In the genomic region with DNA sequence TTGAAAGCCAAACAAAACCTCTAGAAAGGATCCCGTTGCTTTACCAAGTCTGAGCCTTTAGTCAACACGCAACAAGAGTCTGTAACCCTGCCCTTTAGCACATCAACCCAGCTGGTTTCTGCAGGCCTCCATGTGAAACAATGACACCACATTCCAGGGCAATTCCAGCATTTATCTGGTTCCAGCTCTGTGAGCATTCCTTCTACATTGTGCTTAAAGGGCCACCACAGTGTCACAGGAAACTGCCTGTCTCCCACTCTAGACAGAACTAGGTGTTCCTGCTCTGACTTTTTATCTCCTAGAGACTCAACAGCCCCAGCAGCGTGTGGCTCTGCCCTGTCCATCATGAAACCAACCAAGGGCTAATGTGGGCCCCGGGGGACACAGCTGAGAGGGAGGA, we compare ENCODE assay signal across 15 mouse cellular contexts. TPM values are rescaled to one million over a fixed set of nuclear protein-coding genes. Genes with fewer than 3 reads are reported as not detected.
A peak's percentile ranks its signal among the peaks of the same experiment; 100 is the strongest.
DNase-seq lines count a peak whose midpoint lies in the region; ATAC-seq lines count a peak whose summit lies in the region.
"Had no signal": no experiment of that assay in that cellular context is flagged by ENCODE, and none has a peak within 500 bp of the region (broad histone marks: within the 10 kb centered on the region; RNA-seq: fewer than 3 reads in every experiment).

No protein-coding gene starts in this region.

- no peak overlapping the region for H3K4me3 ChIP-seq in heart, embryonic 11.5 days (ENCODE audit: low read depth, low read length)
- H3K4me3 ChIP-seq in liver, embryonic 13.5 days (replicated peaks), result no peak overlapping the region
- H3K4me3 ChIP-seq: intestine, embryonic 15.5 days; midbrain, embryonic 13.5 days; neural tube, embryonic 15.5 days had no signal

- H3K4me1 ChIP-seq in heart, embryonic 11.5 days (ENCODE audit: control insufficient read depth, insufficient read depth, low read length), result peaks cover 11% of the 10 kb centered on the region
- peaks cover 20% of the 10 kb centered on the region for H3K4me1 ChIP-seq in liver, embryonic 13.5 days (replicated peaks)
- H3K4me1 ChIP-seq: intestine, embryonic 15.5 days had no signal

- H3K9ac ChIP-seq in heart, embryonic 11.5 days (ENCODE audit: low read depth, low read length), result no peak overlapping the region
- H3K9ac ChIP-seq in liver, embryonic 13.5 days, result no peak overlapping the region
- H3K9ac ChIP-seq: intestine, embryonic 15.5 days; midbrain, embryonic 13.5 days; neural tube, embryonic 15.5 days had no signal

- no peak overlapping the region for H3K27ac ChIP-seq in heart, embryonic 11.5 days (ENCODE audit: low read depth, low read length)
- H3K27ac ChIP-seq in liver, embryonic 13.5 days, result peak overlapping the region; percentile 34; the same call in 1 of the 2 replicates
- H3K27ac ChIP-seq: intestine, embryonic 15.5 days; midbrain, embryonic 13.5 days; neural tube, embryonic 15.5 days had no signal

- no peaks in the 10 kb centered on the region for H3K9me3 ChIP-seq in heart, embryonic 11.5 days (replicated peaks; ENCODE audit: control insufficient read depth, low read length)
- H3K9me3 ChIP-seq in liver, embryonic 13.5 days (replicated peaks), result no peaks in the 10 kb centered on the region
- H3K9me3 ChIP-seq: intestine, embryonic 15.5 days; midbrain, embryonic 13.5 days; neural tube, embryonic 15.5 days had no signal

- H3K27me3 ChIP-seq in heart, embryonic 11.5 days (ENCODE audit: control insufficient read depth, insufficient read depth, low read length), result no peaks in the 10 kb centered on the region
- H3K27me3 ChIP-seq in liver, embryonic 13.5 days, result no peaks in the 10 kb centered on the region
- H3K27me3 ChIP-seq: intestine, embryonic 15.5 days; midbrain, embryonic 13.5 days; neural tube, embryonic 15.5 days had no signal

- 0 out of 2 replicates have a peak, but pooled peaks have one; percentile 49 for ATAC-seq in heart, embryonic 11.5 days (replicated peaks; ENCODE audit: insufficient number of reproducible peaks, low FRiP score, low TSS enrichment)
- ATAC-seq in liver, embryonic 13.5 days (ENCODE audit: low read depth), result peak; percentile 43
- ATAC-seq: intestine, embryonic 15.5 days; midbrain, embryonic 13.5 days had no signal

- H3K36me3 ChIP-seq in heart, embryonic 11.5 days (ENCODE audit: control insufficient read depth, insufficient read depth, low read length), result no peaks in the 10 kb centered on the region
- H3K36me3 ChIP-seq in liver, embryonic 13.5 days, result no peaks in the 10 kb centered on the region
- H3K36me3 ChIP-seq: intestine, embryonic 15.5 days; midbrain, embryonic 13.5 days; neural tube, embryonic 15.5 days had no signal

- no peak for DNase-seq in heart, adult 8-10 months (ENCODE audit: low spot score)
- peak; percentile 20 for DNase-seq in kidney, postnatal 14 days
- no peak for DNase-seq in kidney, adult 9 months
- DNase-seq in R1 (ENCODE audit: low read depth, low spot score), result peak; percentile 33
- DNase-seq in liver, embryonic 13.5 days, result no peak
- no peak for DNase-seq in left cerebral cortex, adult 9 months (ENCODE audit: low spot score in 2 of 2)
- no peak for DNase-seq in layer of hippocampus, adult 11-12 months (ENCODE audit: low spot score)
- DNase-seq: cerebellum, postnatal 14 days; gastrocnemius, postnatal 36 days; right cerebral cortex, postnatal 4 days had no signal

- 13% methylated on average over 4 of the region's 4 CpGs for WGBS in heart, embryonic 11.5 days (ENCODE audit: insufficient replicate concordance)
- WGBS in liver, embryonic 13.5 days (ENCODE audit: insufficient replicate concordance), result 26% methylated on average over 4 of the region's 4 CpGs

- no peak overlapping the region for H3K4me2 ChIP-seq in heart, embryonic 11.5 days
- H3K4me2 ChIP-seq in liver, embryonic 13.5 days, result no peak overlapping the region
- H3K4me2 ChIP-seq: midbrain, embryonic 13.5 days had no signal

RNA-seq across cellular contexts. Expression of gene Cass4, which starts 19.7 kb away (rescaled TPM):
- polyA plus RNA-seq in heart, embryonic 11.5 days (2014; fragmentation: Nextera tagmentation; extraction: Ambion mirVana), result 0.89 and 0.94 TPM in 2 replicates
- under 1 TPM; 0.09 to 0.53 (median 0.35) TPM for total RNA-seq in heart, adult 8-10 months (2022)
- 0.61 and 0.78 TPM in 2 replicates for polyA plus RNA-seq in liver, embryonic 13.5 days (2015; fragmentation: Nextera tagmentation; extraction: Ambion mirVana)

RNA-seq across cellular contexts. Expression of gene Rtf2, which starts 27.1 kb away (rescaled TPM):
- polyA plus RNA-seq in heart, embryonic 11.5 days (2014; fragmentation: Nextera tagmentation; extraction: Ambion mirVana), result 52.1 and 55.7 TPM in 2 replicates
- 10 to 100 TPM; 30.2 to 38.1 (median 31.4) TPM for total RNA-seq in heart, adult 8-10 months (2022)
- polyA plus RNA-seq in liver, embryonic 13.5 days (2015; fragmentation: Nextera tagmentation; extraction: Ambion mirVana), result 48.8 and 54.4 TPM in 2 replicates

RNA-seq across cellular contexts. Expression of gene Cstf1, which starts 42.8 kb away (rescaled TPM):
- 34.4 and 34.6 TPM in 2 replicates for polyA plus RNA-seq in heart, embryonic 11.5 days (2014; fragmentation: Nextera tagmentation; extraction: Ambion mirVana)
- 10 to 100 TPM; 15.6 to 18.9 (median 17.9) TPM for total RNA-seq in heart, adult 8-10 months (2022)
- polyA plus RNA-seq in liver, embryonic 13.5 days (2015; fragmentation: Nextera tagmentation; extraction: Ambion mirVana), result 25.0 and 31.4 TPM in 2 replicates

RNA-seq across cellular contexts. Expression of gene Aurka, which starts 42.9 kb away (rescaled TPM):
- 112 and 115 TPM in 2 replicates for polyA plus RNA-seq in heart, embryonic 11.5 days (2014; fragmentation: Nextera tagmentation; extraction: Ambion mirVana)
- total RNA-seq in heart, adult 8-10 months (2022), result 1 to 10 TPM in 2 of 4 experiments, under 1 TPM in 2; 0.53 to 1.6 (median 0.83) TPM
- 142 and 172 TPM in 2 replicates for polyA plus RNA-seq in liver, embryonic 13.5 days (2015; fragmentation: Nextera tagmentation; extraction: Ambion mirVana)

RNA-seq across cellular contexts. Expression of gene Gcnt7, which starts 45.1 kb away (rescaled TPM):
- 0.80 and 0.87 TPM in 2 replicates for polyA plus RNA-seq in heart, embryonic 11.5 days (2014; fragmentation: Nextera tagmentation; extraction: Ambion mirVana)
- total RNA-seq in heart, adult 8-10 months (2022), result not detected
- polyA plus RNA-seq in liver, embryonic 13.5 days (2015; fragmentation: Nextera tagmentation; extraction: Ambion mirVana), result 0.54 TPM in 2 replicates
- total RNA-seq: gastrocnemius, postnatal 36 days; left cerebral cortex, adult 8-10 months had no signal

Comparison
In these comparisons a context has a peak if more than half of its experiments do, and no peak if none do; other contexts are left out.
1. DNase-seq: peak in kidney, postnatal 14 days (single experiment) and R1 (single experiment); none in heart, adult 8-10 months (single experiment), kidney, adult 9 months (single experiment), liver, embryonic 13.5 days (single experiment), left cerebral cortex, adult 9 months (0 of 2) and layer of hippocampus, adult 11-12 months (single experiment).